Mouse (Mus musculus): ENCODE results near the gene Ifit1. TPM values are rescaled to one million over a fixed set of nuclear protein-coding genes. Genes with fewer than 3 reads are reported as not detected.

Ifit1 gene
- polyA plus RNA-seq (2012; rRNA removed), result 1.0 and 1.4 TPM in 2 replicates

GRCm38 (mm10) chr19:34640623-34641022 lies at the start of gene Ifit1, which contains the start of gene Ifit1bl2:
TSS of gene Ifit1 (plus strand) at chr19:34640871.
TSS of gene Ifit1bl2 (minus strand) at chr19:34640743.

GRCm38 (mm10) chr19:34601888-34602287 lies 38.8 kb upstream of the Ifit1 start, which contains the start of gene Ifit1bl1:
TSS of gene Ifit1bl1 (minus strand) at chr19:34601956.

GRCm38 (mm10) chr19:34607237-34608051 lies 33.2 kb upstream of the Ifit1 start, which contains the start of gene Ifit3b:
TSS of gene Ifit3b (plus strand) at chr19:34607970.

Other genes starting within 250 kb of the Ifit1 start
- gene Ch25h, start 165.7 kb upstream of the Ifit1 start, polyA plus RNA-seq (2012; rRNA removed), result 1.1 and 1.6 TPM in 2 replicates
- 16.9 and 18.2 TPM in 2 replicates for gene Lipa, start 113.4 kb upstream of the Ifit1 start, polyA plus RNA-seq (2012; rRNA removed)
- gene Ifit2, start 90.2 kb upstream of the Ifit1 start, polyA plus RNA-seq (2012; rRNA removed), result 4.6 TPM in 2 replicates
- 1.4 and 2.5 TPM in 2 replicates for gene Ifit3, start 57.3 kb upstream of the Ifit1 start, polyA plus RNA-seq (2012; rRNA removed)
- gene Ifit1bl1, start 38.9 kb upstream of the Ifit1 start, polyA plus RNA-seq (2012; rRNA removed), result 1.1 and 1.3 TPM in 2 replicates
- gene Ifit3b, start 32.9 kb upstream of the Ifit1 start, polyA plus RNA-seq (2012; rRNA removed), result 0.06 and 0.33 TPM in 2 replicates
- gene Ifit1bl2, start 128 bp upstream of the Ifit1 start, polyA plus RNA-seq (2012; rRNA removed), result 0.19 and 0.31 TPM in 2 replicates
- gene Slc16a12, start 106.4 kb downstream of the Ifit1 start, polyA plus RNA-seq (2012; rRNA removed), result 1.8 and 1.9 TPM in 2 replicates
- gene Pank1, start 238.6 kb downstream of the Ifit1 start, polyA plus RNA-seq (2012; rRNA removed), result 3.7 TPM in 2 replicates